Mouse (Mus musculus): ENCODE measurements around the gene Olfr92.
"Not testable (repeated sequence)": the region's sequence is repeated elsewhere in the genome, so short reads cannot be mapped to it uniquely, and the experiment has no call there.

Gene Olfr92

GRCm38 (mm10) chr17:37119988-37120387 is at the start of gene Olfr92:
Gene Olfr92, minus strand, starts transcription at chr17:37120088.
- DNase-seq (ENCODE audit: low read depth, low spot score), result no peak

GRCm38 (mm10) chr17:37161394-37161793 is 41.5 kb upstream of the Olfr92 start, which contains the start of gene Olfr93:
Gene Olfr93, minus strand, starts transcription at chr17:37161494.
- no peak for DNase-seq (ENCODE audit: low read depth, low spot score)

GRCm38 (mm10) chr17:37131366-37131765 is 11.5 kb upstream of the Olfr92 start:
- not testable (repeated sequence) for DNase-seq (ENCODE audit: low read depth, low spot score)

- DNase-seq (ENCODE audit: low read depth, low spot score), result no peak
These were observed 21.7 kb downstream of the Olfr92 start, which contains the start of gene Olfr91 for GRCm38 (mm10) chr17:37098178-37098577. Gene Olfr91, minus strand, starts transcription at chr17:37098278.

GRCm38 (mm10) chr17:37093289-37093688 is 26.6 kb downstream of the Olfr92 start:
- DNase-seq (ENCODE audit: low read depth, low spot score), result no peak

- DNase-seq (ENCODE audit: low read depth, low spot score), result no peak
These were observed 27.7 kb downstream of the Olfr92 start for GRCm38 (mm10) chr17:37092198-37092597.

GRCm38 (mm10) chr17:37088399-37088798 is 31.5 kb downstream of the Olfr92 start, which contains the start of gene Olfr90:
Gene Olfr90, minus strand, starts transcription at chr17:37088499.
- no peak for DNase-seq (ENCODE audit: low read depth, low spot score)

GRCm38 (mm10) chr17:37085545-37085944 is 34.3 kb downstream of the Olfr92 start:
- no peak for DNase-seq (ENCODE audit: low read depth, low spot score)

- peak; percentile 63 for DNase-seq (ENCODE audit: low read depth, low spot score)
These were observed 35.3 kb downstream of the Olfr92 start for GRCm38 (mm10) chr17:37084632-37085031.

- DNase-seq (ENCODE audit: low read depth, low spot score), result peak; percentile 89
These were observed 36.6 kb downstream of the Olfr92 start for GRCm38 (mm10) chr17:37083327-37083726.

- no peak for DNase-seq (ENCODE audit: low read depth, low spot score)
These were observed 38.2 kb downstream of the Olfr92 start for GRCm38 (mm10) chr17:37081659-37082058.

GRCm38 (mm10) chr17:37080119-37080518 is 39.8 kb downstream of the Olfr92 start:
- peak; percentile 78 for DNase-seq (ENCODE audit: low read depth, low spot score)

- peak; percentile 96 for DNase-seq (ENCODE audit: low read depth, low spot score)
These were observed 40.9 kb downstream of the Olfr92 start for GRCm38 (mm10) chr17:37078990-37079389.

- peak; percentile 83 for DNase-seq (ENCODE audit: low read depth, low spot score)
These were observed 41.7 kb downstream of the Olfr92 start for GRCm38 (mm10) chr17:37078193-37078592.

GRCm38 (mm10) chr17:37075766-37076165 is 44.1 kb downstream of the Olfr92 start:
- no peak for DNase-seq (ENCODE audit: low read depth, low spot score)

- no peak for DNase-seq (ENCODE audit: low read depth, low spot score)
These were observed 44.7 kb downstream of the Olfr92 start for GRCm38 (mm10) chr17:37075181-37075580.

- DNase-seq (ENCODE audit: low read depth, low spot score), result peak; percentile 63
These were observed 47.1 kb downstream of the Olfr92 start for GRCm38 (mm10) chr17:37072730-37073276.

GRCm38 (mm10) chr17:37072080-37072729 is 47.7 kb downstream of the Olfr92 start:
- no peak for DNase-seq (ENCODE audit: low read depth, low spot score)

GRCm38 (mm10) chr17:37070121-37070520 is 49.8 kb downstream of the Olfr92 start:
- DNase-seq (ENCODE audit: low read depth, low spot score), result no peak

- DNase-seq (ENCODE audit: low read depth, low spot score), result no peak
These were observed 52.0 kb downstream of the Olfr92 start for GRCm38 (mm10) chr17:37067861-37068260.

GRCm38 (mm10) chr17:37065993-37066392 is 53.9 kb downstream of the Olfr92 start:
- no peak for DNase-seq (ENCODE audit: low read depth, low spot score)

- DNase-seq (ENCODE audit: low read depth, low spot score), result peak; percentile 67
These were observed 56.0 kb downstream of the Olfr92 start for GRCm38 (mm10) chr17:37063686-37064495.
